Mouse (Mus musculus) splenic B cell, adult 2 months (primary cell): ENCODE results near the gene Car11.

Experiments used
- DNase-seq: peaks from one replicate; pipeline ENCODE4 v3.0.0-alpha.2; 2011; ENCODE audit warnings: low read depth, low spot score
- H3K27me3 ChIP-seq: 2 replicates; pipeline ENCODE4 v1.6.1; 2012; ENCODE audit warnings: mild to moderate bottlenecking, low read length, moderate library complexity, mixed read lengths; ENCODE audit not compliant: control insufficient read depth, poor library complexity, insufficient read depth, severe bottlenecking
- H3K36me3 ChIP-seq: 2 replicates; pipeline ENCODE4 v1.6.1; 2012; ENCODE audit warnings: mild to moderate bottlenecking, low read length, moderate library complexity, mixed read lengths; ENCODE audit not compliant: control insufficient read depth, poor library complexity, insufficient read depth, severe bottlenecking

The Car11 gene

DNA sequence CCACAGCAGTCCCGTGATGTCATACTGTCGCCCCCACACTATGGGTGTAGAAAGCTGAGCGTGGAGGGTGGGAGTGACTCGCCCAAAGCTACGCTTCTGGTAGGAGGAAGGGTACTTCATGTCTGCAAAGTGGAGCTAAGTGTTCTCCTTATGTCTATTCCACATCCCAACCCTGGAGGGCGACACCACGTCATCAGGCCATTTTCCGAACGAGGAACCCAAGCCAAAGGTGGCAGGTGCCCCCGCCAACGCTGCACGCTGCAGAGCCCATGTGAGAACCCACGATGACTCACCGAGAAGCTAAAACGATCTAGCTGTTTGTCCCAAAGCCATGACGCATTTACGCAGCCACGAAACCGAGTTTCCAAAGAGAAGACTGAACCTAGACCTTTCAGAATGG lies 42.7 kb downstream of the Car11 start:
- Histone ChIP-seq H3K27me3 (no peaks in the 10 kb centered on the region), H3K36me3 (no peaks in the 10 kb centered on the region)
- DNase-seq = peak; percentile 70

DNA sequence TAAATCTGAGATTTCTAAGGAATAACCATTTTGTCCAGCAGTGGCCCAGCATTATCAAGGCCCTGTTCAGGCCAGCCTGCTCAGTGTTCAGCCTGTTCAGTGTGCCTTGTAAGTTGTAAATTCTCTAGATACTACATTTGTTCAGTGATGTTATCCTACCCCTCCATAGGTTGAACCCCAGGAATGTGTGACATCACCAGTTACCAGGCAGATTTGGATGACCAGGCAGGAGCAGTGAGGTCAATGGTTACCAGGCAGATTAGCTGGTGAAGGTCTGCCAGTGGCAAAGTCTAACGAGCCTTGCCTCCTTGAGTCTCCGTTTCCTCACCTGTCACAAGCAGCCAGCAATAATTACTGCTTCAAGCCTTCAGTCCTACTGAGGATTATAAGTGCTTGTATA lies 44.7 kb downstream of the Car11 start:
- Histone ChIP-seq H3K27me3 (no peaks in the 10 kb centered on the region), H3K36me3 (no peaks in the 10 kb centered on the region)
- DNase-seq = peak; percentile 79

DNA sequence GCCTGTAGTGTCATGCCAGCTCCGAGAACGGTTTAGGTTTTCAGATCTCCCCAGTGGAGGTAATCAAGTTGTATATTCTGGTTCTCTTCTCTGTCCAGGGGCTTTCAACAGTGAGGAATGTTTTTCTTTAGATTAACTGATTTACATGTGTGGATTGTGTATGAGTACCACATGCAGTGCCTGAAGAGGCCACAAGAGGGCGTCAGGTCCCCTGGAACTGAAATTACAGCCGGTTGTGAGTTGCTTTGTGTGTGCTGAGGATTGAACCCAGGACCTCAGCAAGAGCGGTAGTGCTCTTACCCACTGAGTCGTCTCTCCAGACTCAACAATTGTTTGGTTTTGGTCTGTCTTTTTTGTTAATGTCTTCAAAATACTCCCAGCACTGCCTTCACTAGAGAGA lies 46.9 kb downstream of the Car11 start:
- DNase-seq = peak; percentile 43
- H3K36me3 ChIP-seq = no peaks in the 10 kb centered on the region
- no peaks in the 10 kb centered on the region for H3K27me3 ChIP-seq

DNA sequence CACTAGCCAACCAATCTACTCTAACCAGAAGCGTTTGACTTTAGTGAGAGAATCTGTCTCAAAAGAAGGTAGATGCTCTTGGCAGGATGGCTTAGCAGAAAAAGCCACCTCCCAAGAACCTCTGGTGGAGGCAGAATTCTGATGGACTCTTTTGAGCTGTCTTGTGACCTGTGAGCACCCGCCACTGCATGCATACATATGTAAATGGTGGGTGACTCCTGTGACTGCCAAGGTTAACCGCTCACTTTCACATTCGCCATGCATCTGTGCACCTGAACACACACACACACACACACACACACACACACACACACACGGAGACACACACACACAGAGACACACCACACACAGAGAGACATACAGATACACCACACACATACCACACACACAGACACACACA lies 47.8 kb downstream of the Car11 start:
- no peaks in the 10 kb centered on the region for H3K36me3 ChIP-seq
- no peak for DNase-seq
- no peaks in the 10 kb centered on the region for H3K27me3 ChIP-seq

DNA sequence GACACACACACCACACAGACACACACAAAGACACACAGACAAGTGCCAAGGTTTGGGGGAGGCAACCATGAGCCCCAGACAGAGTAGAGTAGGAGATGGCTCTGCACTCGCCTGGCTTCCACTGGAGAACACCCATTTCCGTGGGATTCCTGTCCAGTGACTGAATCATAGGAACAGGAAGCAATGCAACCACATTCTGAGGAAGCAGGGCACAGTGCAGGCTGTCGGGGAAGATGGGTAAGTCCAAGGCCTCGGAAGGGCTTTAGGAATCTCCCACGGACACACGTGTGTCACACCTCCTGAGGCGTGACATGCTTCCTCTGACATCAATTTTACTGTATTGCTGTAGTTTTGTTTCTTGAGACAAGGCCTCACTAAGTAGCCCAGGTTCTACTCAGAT lies 48.5 kb downstream of the Car11 start:
- Histone ChIP-seq H3K27me3 (no peaks in the 10 kb centered on the region), H3K36me3 (no peaks in the 10 kb centered on the region)
- DNase-seq = no peak

DNA sequence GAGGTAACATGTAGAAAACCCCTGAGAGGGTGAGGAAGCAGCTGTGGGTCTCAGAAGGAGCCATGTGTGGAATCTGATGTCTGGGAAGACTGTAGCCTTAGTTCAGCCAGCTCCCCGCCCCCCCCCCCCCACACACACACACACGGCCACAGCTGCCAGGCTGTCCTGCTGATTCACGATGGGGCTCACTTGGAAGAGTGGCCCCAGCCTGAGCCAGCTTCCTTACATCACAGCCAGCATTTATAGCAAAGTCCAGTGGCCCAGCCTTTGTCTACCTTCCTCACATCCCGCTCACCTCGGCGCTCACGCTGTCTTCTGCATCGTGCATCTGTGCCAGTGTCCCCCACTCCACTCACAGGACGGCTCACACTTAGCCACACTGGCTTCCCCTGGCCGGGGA lies 49.8 kb downstream of the Car11 start:
- no peak for DNase-seq
- Histone ChIP-seq H3K27me3 (no peaks in the 10 kb centered on the region), H3K36me3 (no peaks in the 10 kb centered on the region)

DNA sequence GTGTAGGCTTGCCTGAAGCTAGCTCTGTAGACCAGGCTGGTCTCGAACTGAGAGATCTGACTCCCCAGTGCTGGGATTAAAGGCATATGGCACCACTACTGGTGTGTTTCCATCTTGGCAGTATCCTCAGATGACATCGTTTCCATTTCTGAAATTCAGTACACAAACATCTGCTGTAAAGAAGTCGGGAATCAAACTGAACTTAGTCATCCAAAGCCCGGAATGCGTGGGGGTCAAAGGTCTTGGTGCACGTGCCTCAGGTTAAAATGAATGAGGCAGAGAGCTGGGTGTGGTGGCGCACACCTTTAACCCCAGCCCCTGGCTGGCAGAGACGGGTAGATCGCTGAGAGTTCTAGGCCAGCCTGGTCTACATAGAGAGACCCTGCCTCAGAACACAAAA lies 50.5 kb downstream of the Car11 start:
- H3K36me3 ChIP-seq = no peaks in the 10 kb centered on the region
- no peak for DNase-seq

More for the DNA sequence above, 50.5 kb downstream of the Car11 start:
- H3K27me3 ChIP-seq = no peaks in the 10 kb centered on the region
